12 mouse cellular contexts compared by ENCODE assay signal in genomic region chr4:106970786-106971185, GRCm38 (mm10).
A peak's percentile ranks its signal among the peaks of the same experiment; 100 is the strongest.
DNase-seq lines count a peak whose midpoint lies in the region; ATAC-seq and TF ChIP-seq lines count a peak whose summit lies in the region.
"Had no signal": no experiment of that assay in that cellular context is flagged by ENCODE, and none has a peak within 500 bp of the region (broad histone marks: within the 10 kb centered on the region; RNA-seq: fewer than 3 reads in every experiment).

No protein-coding gene starts in this region.

- H3K4me2 ChIP-seq in limb, embryonic 13.5 days (replicated peaks) = no peak overlapping the region
- H3K4me2 ChIP-seq in forebrain, embryonic 13.5 days = no peak overlapping the region

- H3K4me1 ChIP-seq in limb, embryonic 13.5 days = peaks cover 94% of the 10 kb centered on the region
- H3K4me1 ChIP-seq in forebrain, embryonic 13.5 days = peaks cover 80% of the 10 kb centered on the region

- no peak overlapping the region for H3K9ac ChIP-seq in limb, embryonic 13.5 days
- H3K9ac ChIP-seq in forebrain, embryonic 13.5 days = no peak overlapping the region

- H3K4me3 ChIP-seq in gastrocnemius, adult 2 months = no peak overlapping the region
- H3K4me3 ChIP-seq in limb, embryonic 13.5 days = no peak overlapping the region
- no peak overlapping the region for H3K4me3 ChIP-seq in forebrain, embryonic 13.5 days
- H3K4me3 ChIP-seq: myocyte had no signal

- intact Hi-C loops in gastrocnemius, adult 2 months (cut with DNase I) = no loop called here

- no peak for DNase-seq in gastrocnemius, adult 2 months
- no peak for DNase-seq in gastrocnemius, postnatal 4 days (ENCODE audit: low spot score in 2 of 2)
- peak; percentile 24 for DNase-seq in lung, postnatal 36 days
- no peak for DNase-seq in lung, postnatal 4 days
- DNase-seq in thymus, postnatal 0 days (ENCODE audit: low spot score) = peak; percentile 62
- no peak for DNase-seq in adipocyte (ENCODE audit: low spot score)
- DNase-seq: gastrocnemius, postnatal 25 days; right cerebral cortex, postnatal 25 days had no signal

- peaks cover 12% of the 10 kb centered on the region for H3K36me3 ChIP-seq in limb, embryonic 13.5 days
- peaks cover 4% of the 10 kb centered on the region for H3K36me3 ChIP-seq in forebrain, embryonic 13.5 days (ENCODE audit: poor library complexity, severe bottlenecking)

- no peaks in the 10 kb centered on the region for H3K27me3 ChIP-seq in limb, embryonic 13.5 days
- no peaks in the 10 kb centered on the region for H3K27me3 ChIP-seq in forebrain, embryonic 13.5 days
- H3K27me3 ChIP-seq: Patski had no signal

- H3K9me3 ChIP-seq in limb, embryonic 13.5 days = no peaks in the 10 kb centered on the region
- H3K9me3 ChIP-seq in forebrain, embryonic 13.5 days (replicated peaks) = no peaks in the 10 kb centered on the region

- peak overlapping the region; percentile 35 for H3K27ac ChIP-seq in gastrocnemius, adult 2 months
- peak overlapping the region; percentile 28; the same call in 1 of the 2 replicates for H3K27ac ChIP-seq in limb, embryonic 13.5 days
- H3K27ac ChIP-seq in forebrain, embryonic 13.5 days = no peak overlapping the region

- WGBS in limb, embryonic 13.5 days = 73% methylated on average over 7 of the region's 7 CpGs
- WGBS in forebrain, embryonic 13.5 days = 90% methylated on average over 7 of the region's 7 CpGs

- ATAC-seq in limb, embryonic 13.5 days (ENCODE audit: low FRiP score, low read depth) = no peak
- ATAC-seq in forebrain, embryonic 13.5 days = no peak
- ATAC-seq: Patski had no signal

- TF ChIP-seq CTCF in gastrocnemius, adult 2 months (IDR thresholded peaks at IDR 0.05) = no peak

Comparison
In these comparisons a context has a peak if more than half of its experiments do, and no peak if none do; other contexts are left out.
1. DNase-seq: peak in lung, postnatal 36 days (single experiment) and thymus, postnatal 0 days (single experiment); none in gastrocnemius, adult 2 months (single experiment), gastrocnemius, postnatal 4 days (0 of 2), lung, postnatal 4 days (0 of 2) and adipocyte (single experiment).